Mouse (Mus musculus) megakaryocyte, embryonic 14.5 days (primary cell): ENCODE results near the gene Npdc1.

Source experiments
- FLI1 ChIP-seq: IDR thresholded peaks from 2 replicates; pipeline ENCODE4 v1.6.1; 2012; ENCODE audit warnings: low read length, inconsistent platforms, mixed read lengths
- GATA1 ChIP-seq: IDR thresholded peaks from 3 replicates; pipeline ENCODE4 v1.6.1; 2012; ENCODE audit warnings: mixed read lengths, low read length, inconsistent platforms, borderline replicate concordance

GRCm38 (mm10) chr2:25376589-25376988 lies 22.6 kb upstream of the Npdc1 start:
- no peak for TF ChIP-seq FLI1
- TF ChIP-seq GATA1, result no peak
